Mouse (Mus musculus): ENCODE data around the gene Sbsn.

DNA sequence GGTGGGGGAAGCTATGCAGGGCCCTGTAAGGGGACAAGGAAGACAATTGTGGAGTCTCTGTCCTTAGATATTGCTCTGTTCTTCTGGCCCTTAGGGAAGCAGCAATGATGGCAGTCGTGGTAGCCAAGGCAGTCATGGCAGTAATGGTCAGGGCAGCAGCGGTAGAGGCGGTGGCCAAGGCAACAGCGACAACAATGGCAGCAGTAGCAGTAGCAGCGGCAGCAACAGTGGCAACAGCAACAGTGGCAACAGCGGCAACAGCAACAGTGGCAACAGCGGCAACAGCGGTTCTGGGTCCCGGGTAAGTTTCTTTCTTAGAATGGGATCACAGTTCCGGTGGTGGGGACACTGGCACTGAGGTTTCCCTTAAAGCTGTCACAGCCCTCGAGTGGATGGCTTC lies 13.9 kb downstream of the Sbsn start:
- TF ChIP-seq CTCF (conservative IDR thresholded peaks at IDR 0.05; ENCODE audit: low read length), result no peak
- no peak for TF ChIP-seq NANOG (IDR thresholded peaks at IDR 0.05; ENCODE audit: borderline replicate concordance, low read length)
- TF ChIP-seq POU5F1 (IDR thresholded peaks at IDR 0.05; ENCODE audit: borderline replicate concordance, low read length), result no peak

All from E14TG2a.4 (cell line).